Mouse (Mus musculus) heart, adult 11 months (tissue): ENCODE measurements around the gene Olfr446.

ENCODE experiments used
- DNase-seq: peaks from one replicate; pipeline ENCODE4 v3.0.0; 2022

Gene Olfr446

GRCm38 (mm10) chr6:42921077-42921476 lies at the start of gene Olfr446:
TSS of gene Olfr446 (plus strand) at chr6:42921377.
- no peak for DNase-seq

- DNase-seq = no peak
Observed at GRCm38 (mm10) chr6:42876323-42876722, 44.9 kb upstream of the Olfr446 start.

- no peak for DNase-seq
Observed at GRCm38 (mm10) chr6:42890141-42890540, 31.0 kb upstream of the Olfr446 start, which contains the start of gene Olfr448. TSS of gene Olfr448 (plus strand) at chr6:42890441.

GRCm38 (mm10) chr6:42900345-42900744 lies 20.8 kb upstream of the Olfr446 start:
- no peak for DNase-seq

- no peak for DNase-seq
Observed at GRCm38 (mm10) chr6:42908578-42908977, 12.6 kb upstream of the Olfr446 start, which contains the start of gene Olfr447. TSS of gene Olfr447 (plus strand) at chr6:42908878.

- no peak for DNase-seq
Observed at GRCm38 (mm10) chr6:42948767-42949166, 27.6 kb downstream of the Olfr446 start, which contains the start of gene Olfr444. TSS of gene Olfr444 (plus strand) at chr6:42949067.

GRCm38 (mm10) chr6:42980377-42980776 lies 59.2 kb downstream of the Olfr446 start:
- DNase-seq = no peak
